Mouse (Mus musculus): ENCODE measurements at regions not wholly inside any gene's neighbourhood (a gene's known extent, or its start where the extent isn't known, plus 50 kb on each side); places are given as distances from the start of the nearest gene placed in this dataset.

- DNase-seq = no peak
These were observed 146.7 kb upstream of the Rgmb start for GRCm38 (mm10) chr17:15977374-15978031.

- no peak for DNase-seq
These were observed 140.5 kb upstream of the Rgmb start for GRCm38 (mm10) chr17:15971351-15971685.

- no peak for DNase-seq
These were observed 139.9 kb upstream of the Rgmb start for GRCm38 (mm10) chr17:15970481-15971350.

- DNase-seq = no peak
These were observed 137.5 kb upstream of the Rgmb start for GRCm38 (mm10) chr17:15968331-15968730.

- no peak for DNase-seq
These were observed 124.8 kb upstream of the Rgmb start for GRCm38 (mm10) chr17:15955656-15956055.

GRCm38 (mm10) chr17:15951641-15952040 lies 120.8 kb upstream of the Rgmb start:
- DNase-seq = no peak

GRCm38 (mm10) chr17:15949753-15950152 lies 118.9 kb upstream of the Rgmb start:
- DNase-seq = no peak

- no peak for DNase-seq
These were observed 111.5 kb upstream of the Rgmb start for GRCm38 (mm10) chr17:15942378-15942777.

GRCm38 (mm10) chr17:15918609-15919008 lies 87.8 kb upstream of the Rgmb start:
- DNase-seq = no peak

GRCm38 (mm10) chr17:15898689-15899419 lies 68.0 kb upstream of the Rgmb start:
- DNase-seq = no peak

- DNase-seq = no peak
These were observed 65.1 kb upstream of the Rgmb start for GRCm38 (mm10) chr17:15895968-15896367.

- no peak for DNase-seq
These were observed 61.2 kb upstream of the Rgmb start for GRCm38 (mm10) chr17:15891896-15892675.

GRCm38 (mm10) chr17:15890595-15891140 lies 59.8 kb upstream of the Rgmb start:
- no peak for DNase-seq

GRCm38 (mm10) chr17:15882803-15883202 lies 52.0 kb upstream of the Rgmb start:
- no peak for DNase-seq

- no peak for DNase-seq
These were observed 51.4 kb upstream of the Rgmb start for GRCm38 (mm10) chr17:15882245-15882644.

Measured in adrenal gland, adult 8-10 months (tissue).